Mouse (Mus musculus): Measurements from ENCODE around the gene Kcnq5. TPM values are rescaled to one million over a fixed set of nuclear protein-coding genes. Genes with fewer than 3 reads are reported as not detected.
"Not testable (repeated sequence)": the region's sequence is repeated elsewhere in the genome, so short reads cannot be mapped to it uniquely, and the experiment has no call there.

The Kcnq5 gene
- polyA plus RNA-seq, 1 experiment from 2014 or later, result 1.5 TPM

- not testable (repeated sequence) for H3K4me2 ChIP-seq (ENCODE audit: low read depth, low read length); H3K9ac ChIP-seq (ENCODE audit: low read length); H3K9me3 ChIP-seq (replicated peaks; ENCODE audit: control insufficient read depth, low read length); H3K4me3 ChIP-seq (replicated peaks; ENCODE audit: low read length); ATAC-seq (ENCODE audit: insufficient read depth, low FRiP score); H3K27ac ChIP-seq (ENCODE audit: low read length); H3K27me3 ChIP-seq (ENCODE audit: control insufficient read depth, insufficient read depth, low read length); H3K4me1 ChIP-seq (ENCODE audit: control insufficient read depth, insufficient read depth, low read length); H3K36me3 ChIP-seq (ENCODE audit: control insufficient read depth, insufficient read depth, low read length)
- WGBS, result 88% methylated on average over 2 of the region's 2 CpGs
Measured at GRCm38 (mm10) chr1:21567397-21567796, 394.3 kb downstream of the Kcnq5 start.

- no peak for ATAC-seq (ENCODE audit: insufficient read depth, low FRiP score)
- H3K27ac ChIP-seq (ENCODE audit: low read length), result no peak overlapping the region
- no peaks in the 10 kb centered on the region for H3K9me3 ChIP-seq (replicated peaks; ENCODE audit: control insufficient read depth, low read length)
- H3K9ac ChIP-seq (ENCODE audit: low read length), result no peak overlapping the region
- no peaks in the 10 kb centered on the region for H3K27me3 ChIP-seq (ENCODE audit: control insufficient read depth, insufficient read depth, low read length)
- H3K36me3 ChIP-seq (ENCODE audit: control insufficient read depth, insufficient read depth, low read length), result no peaks in the 10 kb centered on the region
- H3K4me1 ChIP-seq (ENCODE audit: control insufficient read depth, insufficient read depth, low read length), result no peaks in the 10 kb centered on the region
- no peak overlapping the region for H3K4me2 ChIP-seq (ENCODE audit: low read depth, low read length)
- WGBS, result 78% methylated on average over 6 of the region's 6 CpGs
- H3K4me3 ChIP-seq (replicated peaks; ENCODE audit: low read length), result no peak overlapping the region
Measured at GRCm38 (mm10) chr1:21554630-21555029, 407.1 kb downstream of the Kcnq5 start.

- H3K9me3 ChIP-seq (replicated peaks; ENCODE audit: control insufficient read depth, low read length), result no peaks in the 10 kb centered on the region
- 82% methylated on average over 2 of the region's 2 CpGs for WGBS
- H3K27ac ChIP-seq (ENCODE audit: low read length), result no peak overlapping the region
- no peak overlapping the region for H3K4me2 ChIP-seq (ENCODE audit: low read depth, low read length)
- no peak for ATAC-seq (ENCODE audit: insufficient read depth, low FRiP score)
- no peaks in the 10 kb centered on the region for H3K4me1 ChIP-seq (ENCODE audit: control insufficient read depth, insufficient read depth, low read length)
- H3K36me3 ChIP-seq (ENCODE audit: control insufficient read depth, insufficient read depth, low read length), result no peaks in the 10 kb centered on the region
- H3K9ac ChIP-seq (ENCODE audit: low read length), result no peak overlapping the region
- no peaks in the 10 kb centered on the region for H3K27me3 ChIP-seq (ENCODE audit: control insufficient read depth, insufficient read depth, low read length)
- H3K4me3 ChIP-seq (replicated peaks; ENCODE audit: low read length), result no peak overlapping the region
Measured at GRCm38 (mm10) chr1:21552715-21553114, 409.0 kb downstream of the Kcnq5 start.

GRCm38 (mm10) chr1:21543909-21544308 is 417.8 kb downstream of the Kcnq5 start:
- no peaks in the 10 kb centered on the region for H3K9me3 ChIP-seq (replicated peaks; ENCODE audit: control insufficient read depth, low read length)
- no peak overlapping the region for H3K4me3 ChIP-seq (replicated peaks; ENCODE audit: low read length)
- H3K27me3 ChIP-seq (ENCODE audit: control insufficient read depth, insufficient read depth, low read length), result no peaks in the 10 kb centered on the region
- H3K36me3 ChIP-seq (ENCODE audit: control insufficient read depth, insufficient read depth, low read length), result no peaks in the 10 kb centered on the region
- H3K27ac ChIP-seq (ENCODE audit: low read length), result no peak overlapping the region
- no peak for ATAC-seq (ENCODE audit: insufficient read depth, low FRiP score)
- no peak overlapping the region for H3K4me2 ChIP-seq (ENCODE audit: low read depth, low read length)
- no peaks in the 10 kb centered on the region for H3K4me1 ChIP-seq (ENCODE audit: control insufficient read depth, insufficient read depth, low read length)
- no peak overlapping the region for H3K9ac ChIP-seq (ENCODE audit: low read length)

- H3K9ac ChIP-seq (ENCODE audit: low read length), result no peak overlapping the region
- ATAC-seq (ENCODE audit: insufficient read depth, low FRiP score), result no peak
- H3K4me2 ChIP-seq (ENCODE audit: low read depth, low read length), result no peak overlapping the region
- H3K27ac ChIP-seq (ENCODE audit: low read length), result no peak overlapping the region
- H3K9me3 ChIP-seq (replicated peaks; ENCODE audit: control insufficient read depth, low read length), result no peaks in the 10 kb centered on the region
- no peaks in the 10 kb centered on the region for H3K27me3 ChIP-seq (ENCODE audit: control insufficient read depth, insufficient read depth, low read length)
- H3K4me1 ChIP-seq (ENCODE audit: control insufficient read depth, insufficient read depth, low read length), result no peaks in the 10 kb centered on the region
- 75% methylated on average over 2 of the region's 2 CpGs for WGBS
- H3K4me3 ChIP-seq (replicated peaks; ENCODE audit: low read length), result no peak overlapping the region
- no peaks in the 10 kb centered on the region for H3K36me3 ChIP-seq (ENCODE audit: control insufficient read depth, insufficient read depth, low read length)
Measured at GRCm38 (mm10) chr1:21539486-21539885, 422.3 kb downstream of the Kcnq5 start.

- ATAC-seq (ENCODE audit: insufficient read depth, low FRiP score), result no peak
- H3K27me3 ChIP-seq (ENCODE audit: control insufficient read depth, insufficient read depth, low read length), result no peaks in the 10 kb centered on the region
- H3K27ac ChIP-seq (ENCODE audit: low read length), result no peak overlapping the region
- H3K4me2 ChIP-seq (ENCODE audit: low read depth, low read length), result no peak overlapping the region
- H3K4me3 ChIP-seq (replicated peaks; ENCODE audit: low read length), result no peak overlapping the region
- WGBS, result 50% methylated on average over 1 of the region's 1 CpGs
- H3K9ac ChIP-seq (ENCODE audit: low read length), result no peak overlapping the region
- H3K36me3 ChIP-seq (ENCODE audit: control insufficient read depth, insufficient read depth, low read length), result no peaks in the 10 kb centered on the region
- H3K9me3 ChIP-seq (replicated peaks; ENCODE audit: control insufficient read depth, low read length), result no peaks in the 10 kb centered on the region
- no peaks in the 10 kb centered on the region for H3K4me1 ChIP-seq (ENCODE audit: control insufficient read depth, insufficient read depth, low read length)
Measured at GRCm38 (mm10) chr1:21530823-21531222, 430.9 kb downstream of the Kcnq5 start.

- WGBS, result 80% methylated on average over 10 of the region's 10 CpGs
- no peak overlapping the region for H3K9ac ChIP-seq (ENCODE audit: low read length)
- ATAC-seq (ENCODE audit: insufficient read depth, low FRiP score), result no peak
- no peak overlapping the region for H3K4me3 ChIP-seq (replicated peaks; ENCODE audit: low read length)
- no peaks in the 10 kb centered on the region for H3K4me1 ChIP-seq (ENCODE audit: control insufficient read depth, insufficient read depth, low read length)
- no peak overlapping the region for H3K4me2 ChIP-seq (ENCODE audit: low read depth, low read length)
- H3K9me3 ChIP-seq (replicated peaks; ENCODE audit: control insufficient read depth, low read length), result no peaks in the 10 kb centered on the region
- no peaks in the 10 kb centered on the region for H3K27me3 ChIP-seq (ENCODE audit: control insufficient read depth, insufficient read depth, low read length)
- H3K27ac ChIP-seq (ENCODE audit: low read length), result no peak overlapping the region
- no peaks in the 10 kb centered on the region for H3K36me3 ChIP-seq (ENCODE audit: control insufficient read depth, insufficient read depth, low read length)
Measured at GRCm38 (mm10) chr1:21521995-21522394, 439.7 kb downstream of the Kcnq5 start.

- Histone ChIP-seq H3K4me1 (ENCODE audit: control insufficient read depth, insufficient read depth, low read length) (no peaks in the 10 kb centered on the region), H3K4me2 (ENCODE audit: low read depth, low read length) (no peak overlapping the region), H3K9ac (ENCODE audit: low read length) (no peak overlapping the region), H3K36me3 (ENCODE audit: control insufficient read depth, insufficient read depth, low read length) (no peaks in the 10 kb centered on the region), H3K9me3 (replicated peaks; ENCODE audit: control insufficient read depth, low read length) (no peaks in the 10 kb centered on the region), H3K27me3 (ENCODE audit: control insufficient read depth, insufficient read depth, low read length) (no peaks in the 10 kb centered on the region), H3K4me3 (replicated peaks; ENCODE audit: low read length) (no peak overlapping the region), H3K27ac (ENCODE audit: low read length) (no peak overlapping the region)
- no peak for ATAC-seq (ENCODE audit: insufficient read depth, low FRiP score)
- WGBS, result 83% methylated on average over 8 of the region's 8 CpGs
Measured at GRCm38 (mm10) chr1:21521475-21521874, 440.3 kb downstream of the Kcnq5 start.

- Histone ChIP-seq H3K36me3 (ENCODE audit: control insufficient read depth, insufficient read depth, low read length) (no peaks in the 10 kb centered on the region), H3K9ac (ENCODE audit: low read length) (no peak overlapping the region), H3K4me3 (replicated peaks; ENCODE audit: low read length) (no peak overlapping the region), H3K9me3 (replicated peaks; ENCODE audit: control insufficient read depth, low read length) (no peaks in the 10 kb centered on the region), H3K4me1 (ENCODE audit: control insufficient read depth, insufficient read depth, low read length) (no peaks in the 10 kb centered on the region), H3K4me2 (ENCODE audit: low read depth, low read length) (no peak overlapping the region), H3K27me3 (ENCODE audit: control insufficient read depth, insufficient read depth, low read length) (no peaks in the 10 kb centered on the region), H3K27ac (ENCODE audit: low read length) (no peak overlapping the region)
- 63% methylated on average over 10 of the region's 10 CpGs for WGBS
- no peak for ATAC-seq (ENCODE audit: insufficient read depth, low FRiP score)
Measured at GRCm38 (mm10) chr1:21520116-21520645, 441.6 kb downstream of the Kcnq5 start.

GRCm38 (mm10) chr1:21506665-21507064 is 455.1 kb downstream of the Kcnq5 start:
- Histone ChIP-seq H3K4me2 (ENCODE audit: low read depth, low read length) (no peak overlapping the region), H3K36me3 (ENCODE audit: control insufficient read depth, insufficient read depth, low read length) (no peaks in the 10 kb centered on the region), H3K9ac (ENCODE audit: low read length) (no peak overlapping the region), H3K4me1 (ENCODE audit: control insufficient read depth, insufficient read depth, low read length) (no peaks in the 10 kb centered on the region), H3K9me3 (replicated peaks; ENCODE audit: control insufficient read depth, low read length) (no peaks in the 10 kb centered on the region), H3K4me3 (replicated peaks; ENCODE audit: low read length) (no peak overlapping the region), H3K27me3 (ENCODE audit: control insufficient read depth, insufficient read depth, low read length) (no peaks in the 10 kb centered on the region), H3K27ac (ENCODE audit: low read length) (no peak overlapping the region)
- WGBS, result 72% methylated on average over 7 of the region's 7 CpGs
- ATAC-seq (ENCODE audit: insufficient read depth, low FRiP score), result no peak

All from stomach, embryonic 16.5 days (tissue).